Mouse (Mus musculus) forebrain, embryonic 16.5 days (tissue): ENCODE data around the gene Plekhb2. TPM values are rescaled to one million over a fixed set of nuclear protein-coding genes. Genes with fewer than 3 reads are reported as not detected.

Source experiments
- ATAC-seq: fragments of 200-750 bp; cut with Nextera tagmentation; 2 replicates; pipeline ENCODE4 v1.8.0; 2017; ENCODE audit warnings: mild to moderate bottlenecking, moderate library complexity
- H3K27ac ChIP-seq: fragments of 300-500 bp; sonication (generic); 2 replicates; pipeline ENCODE4 v1.5.1; 2014; ENCODE audit warnings: low read length, control low read depth
- H3K27me3 ChIP-seq: fragments of 300-500 bp; sonication (generic); replicated peaks from 2 replicates; pipeline ENCODE4 v1.6.1; 2014; ENCODE audit warnings: low read length; ENCODE audit not compliant: control insufficient read depth, insufficient read depth
- H3K36me3 ChIP-seq: fragments of 300-500 bp; sonication (generic); 2 replicates; pipeline ENCODE4 v1.6.1; 2014; ENCODE audit not compliant: control insufficient read depth, insufficient read depth
- H3K4me1 ChIP-seq: fragments of 300-500 bp; sonication (generic); replicated peaks from 2 replicates; pipeline ENCODE4 v1.6.1; 2014; ENCODE audit warnings: low read length; ENCODE audit not compliant: control insufficient read depth, insufficient read depth
- H3K4me2 ChIP-seq: fragments of 300-500 bp; sonication (generic); 2 replicates; pipeline ENCODE4 v1.6.1; 2014; ENCODE audit warnings: mild to moderate bottlenecking, low read length, control low read depth
- H3K4me3 ChIP-seq: fragments of 300-500 bp; sonication (generic); replicated peaks from 2 replicates; pipeline ENCODE4 v1.5.1; 2014; ENCODE audit warnings: mild to moderate bottlenecking, low read length, control low read depth
- H3K9ac ChIP-seq: fragments of 300-500 bp; sonication (generic); replicated peaks from 2 replicates; pipeline ENCODE4 v1.6.1; 2014; ENCODE audit warnings: low read depth, low read length, control low read depth
- H3K9me3 ChIP-seq: fragments of 300-500 bp; sonication (generic); 2 replicates; pipeline ENCODE4 v1.6.1; 2016; ENCODE audit warnings: low read length; ENCODE audit not compliant: control insufficient read depth
- WGBS: fragments of 180-500 bp; shearing (Covaris S2); extraction: QIAGEN DNeasy Blood & Tissue Kit; methylation state at CpG from one replicate; pipeline ENCODE4 v1.1.7; 2014; 5-methylcytosine and 5-hydroxymethylcytosine counted together
- polyA plus RNA-seq: library from polyadenylated mRNA; unstranded; fragments of >200 nt; fragmentation: Nextera tagmentation; extraction: Ambion mirVana; gene quantifications from 2 replicates; pipeline ENCODE4 v1.2.1, GENCODE M21; 2015

Plekhb2 gene
- polyA plus RNA-seq, 1 experiment from 2014 or later: 73.9 TPM

DNA sequence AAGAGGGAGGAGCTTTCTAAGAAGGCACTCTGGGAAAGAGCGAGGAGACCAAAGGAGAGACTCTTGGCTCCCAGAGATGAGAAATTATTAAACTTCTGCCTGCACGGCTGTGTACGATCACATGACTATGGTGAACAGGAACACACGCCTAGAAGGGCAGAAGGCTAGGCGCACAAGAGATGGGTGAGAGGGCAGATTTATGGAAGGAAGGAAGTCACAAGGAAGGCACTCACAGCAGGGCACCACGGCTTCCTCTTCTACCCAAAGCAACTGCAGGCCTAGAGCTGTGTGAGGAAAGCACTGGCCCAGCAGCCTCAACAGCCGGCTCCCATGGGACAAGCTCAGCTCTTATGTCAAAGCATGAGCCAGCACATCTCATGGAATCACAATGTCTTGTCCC, 21.9 kb upstream of the Plekhb2 start:
- WGBS: 89% methylated on average over 7 of the region's 7 CpGs
- Histone ChIP-seq H3K9me3 (no peaks in the 10 kb centered on the region), H3K4me3 (no peak overlapping the region), H3K4me1 (peaks cover 3% of the 10 kb centered on the region; the same call in 1 of the 2 replicates), H3K4me2 (no peak overlapping the region), H3K27ac (no peak overlapping the region), H3K9ac (no peak overlapping the region), H3K27me3 (no peaks in the 10 kb centered on the region), H3K36me3 (peaks cover 13% of the 10 kb centered on the region)
- ATAC-seq: no peak

- H3K4me3 ChIP-seq: no peak overlapping the region
- H3K27ac ChIP-seq: no peak overlapping the region
- no peak overlapping the region for H3K4me2 ChIP-seq
- H3K4me1 ChIP-seq: peaks cover 3% of the 10 kb centered on the region; the same call in 1 of the 2 replicates
- ATAC-seq: no peak
- no peaks in the 10 kb centered on the region for H3K27me3 ChIP-seq
- H3K36me3 ChIP-seq: peaks cover 13% of the 10 kb centered on the region
- no peaks in the 10 kb centered on the region for H3K9me3 ChIP-seq
- no peak overlapping the region for H3K9ac ChIP-seq
- WGBS: 93% methylated on average over 5 of the region's 5 CpGs
These were observed 21.1 kb upstream of the Plekhb2 start for GRCm38 (mm10) chr1:34828528-34829294.

GRCm38 (mm10) chr1:34830934-34831333, 18.8 kb upstream of the Plekhb2 start:
- no peak overlapping the region for H3K9ac ChIP-seq
- H3K4me1 ChIP-seq: peaks cover 3% of the 10 kb centered on the region; the same call in 1 of the 2 replicates
- H3K27ac ChIP-seq: no peak overlapping the region
- H3K36me3 ChIP-seq: peaks cover 14% of the 10 kb centered on the region
- H3K27me3 ChIP-seq: no peaks in the 10 kb centered on the region
- no peak overlapping the region for H3K4me2 ChIP-seq
- no peak for ATAC-seq
- 82% methylated on average over 2 of the region's 2 CpGs for whole genome bisulfite sequencing
- H3K9me3 ChIP-seq: no peaks in the 10 kb centered on the region
- no peak overlapping the region for H3K4me3 ChIP-seq

DNA sequence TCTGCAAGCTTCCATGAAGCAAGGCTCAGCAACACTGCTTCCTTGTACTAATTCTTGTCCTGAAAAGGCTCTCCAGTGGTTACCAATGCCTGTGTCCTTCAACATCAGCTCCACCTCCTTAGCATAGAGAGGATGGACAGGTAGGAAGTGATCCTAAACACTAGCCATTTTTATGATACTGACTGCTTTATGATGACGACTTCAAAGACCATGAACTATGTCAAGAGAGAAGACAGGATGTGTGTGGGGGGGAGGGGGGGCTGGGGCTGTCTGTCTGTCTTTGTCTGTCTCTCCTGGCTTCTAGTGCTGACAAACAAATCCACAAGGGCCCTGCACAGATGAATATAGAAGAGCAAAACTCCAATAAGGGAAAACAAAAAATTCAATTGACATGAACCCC, 18.4 kb upstream of the Plekhb2 start:
- no peaks in the 10 kb centered on the region for H3K27me3 ChIP-seq
- no peaks in the 10 kb centered on the region for H3K9me3 ChIP-seq
- peaks cover 15% of the 10 kb centered on the region for H3K36me3 ChIP-seq
- no peak overlapping the region for H3K27ac ChIP-seq
- no peak overlapping the region for H3K4me2 ChIP-seq
- H3K4me3 ChIP-seq: no peak overlapping the region
- H3K9ac ChIP-seq: no peak overlapping the region
- ATAC-seq: no peak
- 84% methylated on average over 1 of the region's 1 CpGs for WGBS
- no peaks in the 10 kb centered on the region for H3K4me1 ChIP-seq

DNA sequence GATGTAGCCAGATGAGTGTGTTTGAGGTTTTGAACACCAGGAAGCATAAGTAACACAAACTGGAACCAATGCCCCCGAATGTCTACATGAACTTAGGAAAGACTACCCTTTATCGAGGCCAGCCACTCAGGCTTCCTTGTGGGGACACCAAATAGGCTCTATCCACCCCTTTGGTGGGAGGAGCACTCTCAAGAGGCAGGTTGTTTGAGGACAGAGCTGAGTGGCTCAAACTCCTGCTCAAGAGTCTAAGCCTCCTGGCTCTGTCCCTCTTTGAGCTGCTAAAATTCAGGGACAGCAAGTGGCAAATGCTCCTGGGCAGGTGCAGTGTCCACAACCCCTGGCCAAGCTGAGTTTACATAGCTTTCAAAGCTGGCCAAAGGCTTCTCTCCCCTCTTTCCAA, 14.9 kb upstream of the Plekhb2 start:
- no peak overlapping the region for H3K27ac ChIP-seq
- H3K27me3 ChIP-seq: no peaks in the 10 kb centered on the region
- peaks cover 2% of the 10 kb centered on the region; the same call in 1 of the 2 replicates for H3K36me3 ChIP-seq
- no peak overlapping the region for H3K4me2 ChIP-seq
- no peak for ATAC-seq
- no peak overlapping the region for H3K4me3 ChIP-seq
- H3K9me3 ChIP-seq: no peaks in the 10 kb centered on the region
- WGBS: 91% methylated on average over 2 of the region's 2 CpGs
- H3K4me1 ChIP-seq: peaks cover 14% of the 10 kb centered on the region
- H3K9ac ChIP-seq: no peak overlapping the region

GRCm38 (mm10) chr1:34837951-34838689, 11.7 kb upstream of the Plekhb2 start:
- Histone ChIP-seq H3K9me3 (no peaks in the 10 kb centered on the region), H3K4me1 (peaks cover 26% of the 10 kb centered on the region), H3K27me3 (no peaks in the 10 kb centered on the region), H3K4me3 (no peak overlapping the region), H3K4me2 (no peak overlapping the region), H3K36me3 (peaks cover 2% of the 10 kb centered on the region; the same call in 1 of the 2 replicates), H3K27ac (no peak overlapping the region), H3K9ac (no peak overlapping the region)
- ATAC-seq: no peak
- 48% methylated on average over 6 of the region's 6 CpGs for WGBS

DNA sequence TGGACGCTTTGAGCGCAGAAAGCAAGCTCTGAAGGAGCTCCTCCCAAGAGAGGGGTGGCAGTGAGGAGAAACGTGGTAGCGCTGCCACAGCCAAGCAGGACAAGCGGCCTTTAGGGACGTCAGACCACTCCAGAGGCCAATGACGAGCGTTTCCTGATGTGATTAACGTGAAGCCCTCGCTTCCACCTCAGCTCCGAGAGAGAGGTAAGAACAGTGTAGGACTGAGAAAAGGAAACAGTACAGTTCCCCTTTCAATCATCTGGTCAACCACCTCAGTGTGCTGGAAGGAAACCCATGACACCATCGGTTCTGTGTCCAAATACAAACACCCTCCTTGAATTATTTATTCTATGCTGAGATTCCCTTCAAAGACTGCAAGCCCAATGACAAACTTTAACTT, 10.5 kb upstream of the Plekhb2 start:
- Histone ChIP-seq H3K4me3 (no peak overlapping the region), H3K4me2 (no peak overlapping the region), H3K27ac (no peak overlapping the region), H3K36me3 (peaks cover 2% of the 10 kb centered on the region; the same call in 1 of the 2 replicates), H3K9ac (no peak overlapping the region), H3K27me3 (no peaks in the 10 kb centered on the region), H3K4me1 (peaks cover 31% of the 10 kb centered on the region), H3K9me3 (no peaks in the 10 kb centered on the region)
- no peak for ATAC-seq
- WGBS: 70% methylated on average over 12 of the region's 12 CpGs

DNA sequence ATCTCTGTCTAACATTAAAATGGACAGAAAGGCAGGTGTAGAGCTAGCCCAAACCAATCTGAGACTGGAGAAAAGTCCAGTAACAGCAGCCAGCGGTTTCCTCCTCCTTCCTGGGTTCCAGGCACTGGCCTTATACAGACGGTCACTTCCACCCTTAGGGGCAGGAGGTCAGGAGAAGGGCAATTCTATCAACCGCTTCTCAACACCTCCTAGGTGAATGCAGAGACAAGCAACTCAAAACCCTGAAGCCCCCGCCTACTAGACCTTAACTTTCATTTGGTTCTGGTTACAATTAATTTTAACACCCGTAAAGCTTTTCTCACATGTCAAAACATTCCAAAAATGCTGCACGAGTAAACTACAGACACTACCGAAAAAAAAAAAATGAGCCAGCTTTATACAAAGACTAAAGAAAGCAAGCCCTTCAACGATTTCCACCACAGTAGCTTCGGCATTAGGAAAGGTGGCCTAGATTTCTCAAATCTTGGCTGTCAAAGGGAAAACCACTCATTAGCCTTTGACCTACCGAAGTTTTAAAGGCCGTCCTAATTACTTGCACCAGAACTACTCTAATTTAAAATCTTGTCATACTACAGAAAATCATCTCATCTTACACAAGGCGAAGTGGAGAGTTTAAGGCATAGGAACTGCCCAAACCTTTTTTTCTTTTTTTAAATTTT, 7.9 kb upstream of the Plekhb2 start:
- no peaks in the 10 kb centered on the region for H3K27me3 ChIP-seq
- WGBS: 1% methylated on average over 12 of the region's 12 CpGs
- H3K4me2 ChIP-seq: peak overlapping the region; percentile 93
- no peak for ATAC-seq
- H3K36me3 ChIP-seq: no peaks in the 10 kb centered on the region
- peaks cover 31% of the 10 kb centered on the region for H3K4me1 ChIP-seq
- peak overlapping the region; percentile 98 for H3K27ac ChIP-seq
- H3K9me3 ChIP-seq: no peaks in the 10 kb centered on the region
- peak overlapping the region; percentile 93 for H3K9ac ChIP-seq
- peak overlapping the region; percentile 91 for H3K4me3 ChIP-seq

GRCm38 (mm10) chr1:34842389-34842861, 7.4 kb upstream of the Plekhb2 start:
- Histone ChIP-seq H3K9ac (peak overlapping the region; percentile 93), H3K4me2 (peak overlapping the region; percentile 93), H3K27me3 (no peaks in the 10 kb centered on the region), H3K27ac (peak overlapping the region; percentile 98), H3K4me3 (peak overlapping the region; percentile 91), H3K9me3 (no peaks in the 10 kb centered on the region), H3K36me3 (no peaks in the 10 kb centered on the region), H3K4me1 (peaks cover 29% of the 10 kb centered on the region)
- ATAC-seq: peak; percentile 89
- 1% methylated on average over 35 of the region's 51 CpGs for WGBS
